Mouse (Mus musculus) CH12.LX (cell line): Measurements from ENCODE around the gene Upf2.

Experiments used
- CHD1 ChIP-seq: IDR thresholded peaks from 2 replicates; pipeline ENCODE4 v1.6.1; 2012; ENCODE audit warnings: low read depth, low read length, improper control_type of control experiment, inconsistent platforms
- CHD2 ChIP-seq: IDR thresholded peaks from 2 replicates; pipeline ENCODE4 v1.6.1; 2011; ENCODE audit warnings: low read length, improper control_type of control experiment
- CTCF ChIP-seq, 2 experiments: IDR thresholded peaks in 1 of 2; conservative IDR thresholded peaks in 1 of 2; 2 replicates each; pipeline ENCODE4 v1.5.1; 2011 to 2012; ENCODE audit warnings: low read depth in 2 of 2, low read length in 2 of 2, improper control_type of control experiment in 1 of 2, inconsistent platforms in 1 of 2, mild to moderate bottlenecking in 1 of 2, moderate library complexity in 1 of 2
- TCF12 ChIP-seq: IDR thresholded peaks from 2 replicates; pipeline ENCODE4 v1.6.1; 2014; ENCODE audit warnings: low read depth, mild to moderate bottlenecking, inconsistent platforms, low read length, improper control_type of control experiment
- USF1 ChIP-seq: IDR thresholded peaks from 2 replicates; pipeline ENCODE4 v1.6.1; 2014; ENCODE audit warnings: low read depth, mild to moderate bottlenecking, inconsistent platforms, low read length, improper control_type of control experiment
- ZNF384 ChIP-seq: IDR thresholded peaks from 2 replicates; pipeline ENCODE4 v1.6.1; 2012; ENCODE audit warnings: low read depth, low read length, improper control_type of control experiment, inconsistent platforms

GRCm38 (mm10) chr2:5950305-5950704 lies 964 bp upstream of the Upf2 start:
- no peak for TF ChIP-seq CTCF (conservative IDR thresholded peaks at IDR 0.05 in 1 of 2, IDR thresholded peaks at IDR 0.05 in 1 of 2; ENCODE audit: low read depth in 2 of 2, low read length in 2 of 2)
- TF ChIP-seq USF1: no peak
- 0 out of 2 replicates have a peak, but pooled peaks have one; percentile 40 for TF ChIP-seq CHD1
- no peak for TF ChIP-seq TCF12
- TF ChIP-seq ZNF384: no peak
- TF ChIP-seq CHD2: no peak
